Mouse (Mus musculus): ENCODE data around the gene Cartpt. TPM values are rescaled to one million over a fixed set of nuclear protein-coding genes. Genes with fewer than 3 reads are reported as not detected.
A peak's percentile ranks its signal among the peaks of the same experiment; 100 is the strongest.
"Not testable (repeated sequence)": the region's sequence is repeated elsewhere in the genome, so short reads cannot be mapped to it uniquely, and the experiment has no call there.

Gene Cartpt
- total RNA-seq, 2 experiments from 2014 or later = not detected

- intact Hi-C loops (cut with DNase I) = loop anchor here (10.0 kb wide), 1 partner anchor 1043 kb away; the partner anchor contains the start of gene Fcho2
- DNase-seq = peak; percentile 14 to 32
Measured at GRCm38 (mm10) chr13:99857879-99858278, 43.0 kb downstream of the Cartpt start.

GRCm38 (mm10) chr13:99857336-99857735 lies 43.6 kb downstream of the Cartpt start:
- no peak for DNase-seq
- intact Hi-C loops (cut with DNase I) = loop anchor here (10.0 kb wide), 1 partner anchor 1043 kb away; the partner anchor contains the start of gene Fcho2

GRCm38 (mm10) chr13:99855229-99855628 lies 45.7 kb downstream of the Cartpt start:
- intact Hi-C loops (cut with DNase I) = loop anchor here (10.0 kb wide), 1 partner anchor 1040 kb away; the partner anchor contains the start of gene Fcho2
- no peak for DNase-seq

- intact Hi-C loops (cut with DNase I) = loop anchor here (10.0 kb wide), 1 partner anchor 1038 kb away; the partner anchor contains the start of gene Fcho2
- no peak for DNase-seq
Measured at GRCm38 (mm10) chr13:99853131-99853530, 47.8 kb downstream of the Cartpt start.

DNA sequence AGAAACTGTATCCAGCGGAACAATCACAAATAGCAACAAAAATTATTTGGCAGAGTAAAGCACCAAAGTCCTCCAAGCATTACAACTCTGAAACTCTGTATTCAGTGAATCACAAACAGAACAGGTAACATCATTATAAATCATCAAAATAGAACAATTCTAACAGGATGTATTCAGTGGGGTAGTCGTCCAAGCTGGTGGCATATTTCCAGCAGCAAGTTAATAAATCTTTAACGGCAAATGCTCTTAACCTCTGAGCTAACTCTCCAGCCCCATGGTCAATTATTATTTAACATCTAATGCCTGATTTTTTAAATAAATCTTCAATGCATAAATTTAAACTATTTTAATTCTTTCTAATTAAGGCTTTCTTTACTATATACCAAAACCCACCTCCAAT lies 48.5 kb downstream of the Cartpt start:
- DNase-seq = not testable (repeated sequence)
- intact Hi-C loops (cut with DNase I) = loop anchor here (10.0 kb wide), 1 partner anchor 1038 kb away; the partner anchor contains the start of gene Fcho2

DNA sequence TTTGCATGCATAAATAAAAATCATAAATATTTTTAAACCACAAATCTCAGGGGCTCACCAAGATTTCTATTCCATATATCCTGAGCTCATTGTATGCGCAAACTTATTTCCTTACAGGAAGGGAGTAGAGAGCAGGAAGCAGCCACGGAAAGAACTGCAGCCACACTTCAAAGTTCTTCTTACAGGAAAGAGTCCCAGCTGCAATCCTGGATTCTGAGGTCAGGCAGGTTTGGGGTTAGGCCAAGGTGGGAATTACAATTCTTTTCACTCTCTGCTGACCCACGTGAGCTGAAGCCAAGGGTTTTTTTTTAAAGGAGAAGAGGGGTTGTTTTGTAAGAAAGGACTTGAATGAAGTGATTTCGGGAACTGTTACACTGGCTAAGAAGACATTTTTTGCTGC lies 49.9 kb downstream of the Cartpt start:
- no peak for DNase-seq
- intact Hi-C loops (cut with DNase I) = loop anchor here (10.0 kb wide), 1 partner anchor 1036 kb away; the partner anchor contains the start of gene Fcho2

GRCm38 (mm10) chr13:99849597-99849996 lies 51.3 kb downstream of the Cartpt start:
- intact Hi-C loops (cut with DNase I) = no loop called here
- DNase-seq = no peak

Other genes with a start within 250 kb of the Cartpt start
- 10 to 100 TPM; 87.0 to 88.5 TPM for gene Mccc2, start 114.5 kb upstream of the Cartpt start, total RNA-seq (2021)
- gene Bdp1, start 203.0 kb upstream of the Cartpt start, total RNA-seq (2021) = 10 to 100 TPM; 25.0 to 29.6 TPM
- 1 to 10 TPM; 5.9 to 6.7 TPM for gene Serf1, start 206.9 kb upstream of the Cartpt start, total RNA-seq (2021)
- 10 to 100 TPM; 14.6 to 16.4 TPM for gene Smn1, start 223.8 kb upstream of the Cartpt start, total RNA-seq (2021)